23 mouse cellular contexts compared by ENCODE assay signal in the genomic region with DNA sequence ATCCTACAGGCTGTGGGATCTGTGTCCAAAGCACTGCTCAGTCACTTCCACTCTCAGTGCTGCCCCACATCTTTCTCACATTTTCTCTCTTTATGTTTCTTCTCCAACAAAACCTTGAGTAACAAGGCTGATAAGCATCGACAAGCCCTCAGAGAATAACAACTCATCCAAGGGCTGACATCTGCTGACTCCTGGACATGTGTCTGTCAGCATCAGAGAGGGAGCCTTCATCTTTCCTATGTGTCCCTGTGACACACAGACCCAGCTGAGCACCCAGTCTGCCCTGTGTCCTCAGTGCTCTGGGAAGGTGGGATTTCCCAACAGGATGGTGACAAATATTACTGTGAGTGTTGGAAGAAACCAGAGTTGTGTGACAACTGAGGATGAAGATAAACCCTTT. TPM values are rescaled to one million over a fixed set of nuclear protein-coding genes. Genes with fewer than 3 reads are reported as not detected.
"Had no signal": no experiment of that assay in that cellular context is flagged by ENCODE, and none has a peak within 500 bp of the region (broad histone marks: within the 10 kb centered on the region; RNA-seq: fewer than 3 reads in every experiment).

Gene Psg25 (minus strand): TSS at position 101 of the 400 bp plus-strand sequence.

- H3K36me3 ChIP-seq: liver, embryonic 13.5 days; liver, embryonic 15.5 days; lung, embryonic 15.5 days; midbrain, embryonic 13.5 days; midbrain, embryonic 15.5 days; neural tube, embryonic 12.5 days had no signal

- H3K4me2 ChIP-seq: liver, embryonic 13.5 days; liver, embryonic 15.5 days; lung, embryonic 15.5 days; midbrain, embryonic 11.5 days; midbrain, embryonic 13.5 days; midbrain, embryonic 15.5 days; neural tube, embryonic 12.5 days had no signal

- H3K9me3 ChIP-seq: liver, embryonic 13.5 days; liver, embryonic 15.5 days; lung, embryonic 15.5 days; midbrain, embryonic 15.5 days; neural tube, embryonic 12.5 days had no signal

- H3K4me3 ChIP-seq: liver, embryonic 13.5 days; liver, embryonic 15.5 days; lung, embryonic 15.5 days; megakaryocyte, embryonic 14.5 days; midbrain, embryonic 13.5 days; midbrain, embryonic 15.5 days; neural tube, embryonic 12.5 days had no signal

- H3K27me3 ChIP-seq: liver, embryonic 13.5 days; liver, embryonic 15.5 days; lung, embryonic 15.5 days; megakaryocyte, embryonic 14.5 days; midbrain, embryonic 13.5 days; midbrain, embryonic 15.5 days; neural tube, embryonic 12.5 days had no signal

- H3K9ac ChIP-seq: liver, embryonic 13.5 days; liver, embryonic 15.5 days; liver, postnatal 0 days; lung, embryonic 15.5 days; midbrain, embryonic 13.5 days; midbrain, embryonic 15.5 days; neural tube, embryonic 12.5 days had no signal

- H3K4me1 ChIP-seq: liver, embryonic 13.5 days; liver, embryonic 15.5 days; lung, embryonic 15.5 days; megakaryocyte, embryonic 14.5 days; midbrain, embryonic 13.5 days; midbrain, embryonic 15.5 days; neural tube, embryonic 12.5 days had no signal

- DNase-seq: liver, embryonic 13.5 days; liver, postnatal 0 days; lung, adult 2 months; lung, postnatal 14 days; lung, postnatal 36 days; right cerebral cortex, postnatal 14 days; right cerebral cortex, postnatal 4 days; thymus, adult 18-20 months; thymus, postnatal 14 days; thymus, postnatal 36 days had no signal

- ATAC-seq: liver, postnatal 0 days; lung, postnatal 0 days; midbrain, embryonic 13.5 days; midbrain, embryonic 15.5 days had no signal

- H3K27ac ChIP-seq: liver, embryonic 13.5 days; liver, embryonic 15.5 days; lung, embryonic 15.5 days; macrophage; midbrain, embryonic 13.5 days; midbrain, embryonic 15.5 days; neural tube, embryonic 12.5 days had no signal

RNA-seq across cellular contexts. Expression of gene Psg25, which starts in this region (rescaled TPM):
- polyA plus RNA-seq: liver, embryonic 13.5 days; liver, embryonic 15.5 days; liver, postnatal 0 days; lung, adult 2 months; lung, embryonic 15.5 days; lung, postnatal 0 days; macrophage; midbrain, embryonic 11.5 days; midbrain, embryonic 13.5 days; midbrain, embryonic 15.5 days; midbrain, postnatal 0 days; neural tube, embryonic 12.5 days; neural tube, embryonic 14.5 days; spleen, adult 2 months; thymus, postnatal 0 days had no signal
